Mouse (Mus musculus): ENCODE measurements at regions not wholly inside any gene's neighbourhood (a gene's known extent, or its start where the extent isn't known, plus 50 kb on each side); places are given as distances from the start of the nearest gene placed in this dataset.

GRCm38 (mm10) chr9:34411699-34412098, 74.0 kb upstream of the Kirrel3 start:
- no peaks in the 10 kb centered on the region for H3K36me3 ChIP-seq (ENCODE audit: control insufficient read depth, insufficient read depth, low read length)
- no peak overlapping the region for H3K4me2 ChIP-seq (ENCODE audit: low read depth, low read length)
- H3K27me3 ChIP-seq (replicated peaks; ENCODE audit: control insufficient read depth, insufficient read depth, low read length) = no peaks in the 10 kb centered on the region
- ATAC-seq = no peak
- no peaks in the 10 kb centered on the region for H3K9me3 ChIP-seq (ENCODE audit: control insufficient read depth, low read length)
- H3K4me1 ChIP-seq (ENCODE audit: control insufficient read depth, insufficient read depth, low read length) = no peaks in the 10 kb centered on the region
- no peak overlapping the region for H3K9ac ChIP-seq (ENCODE audit: low read depth, low read length)
- no peak overlapping the region for H3K27ac ChIP-seq (ENCODE audit: low read length)
- 84% methylated on average over 4 of the region's 4 CpGs for WGBS
- H3K4me3 ChIP-seq (ENCODE audit: low read length) = no peak overlapping the region

GRCm38 (mm10) chr9:34416153-34416552, 69.5 kb upstream of the Kirrel3 start:
- Histone ChIP-seq H3K4me1 (ENCODE audit: control insufficient read depth, insufficient read depth, low read length) (no peaks in the 10 kb centered on the region), H3K27ac (ENCODE audit: low read length) (no peak overlapping the region), H3K36me3 (ENCODE audit: control insufficient read depth, insufficient read depth, low read length) (no peaks in the 10 kb centered on the region), H3K4me2 (ENCODE audit: low read depth, low read length) (no peak overlapping the region), H3K9ac (ENCODE audit: low read depth, low read length) (no peak overlapping the region), H3K4me3 (ENCODE audit: low read length) (no peak overlapping the region), H3K27me3 (replicated peaks; ENCODE audit: control insufficient read depth, insufficient read depth, low read length) (no peaks in the 10 kb centered on the region), H3K9me3 (ENCODE audit: control insufficient read depth, low read length) (no peaks in the 10 kb centered on the region)
- no peak for ATAC-seq
- WGBS = 72% methylated on average over 8 of the region's 8 CpGs

GRCm38 (mm10) chr9:34418100-34418499, 67.6 kb upstream of the Kirrel3 start:
- no peak overlapping the region for H3K9ac ChIP-seq (ENCODE audit: low read depth, low read length)
- no peaks in the 10 kb centered on the region for H3K36me3 ChIP-seq (ENCODE audit: control insufficient read depth, insufficient read depth, low read length)
- H3K27me3 ChIP-seq (replicated peaks; ENCODE audit: control insufficient read depth, insufficient read depth, low read length) = no peaks in the 10 kb centered on the region
- H3K4me1 ChIP-seq (ENCODE audit: control insufficient read depth, insufficient read depth, low read length) = no peaks in the 10 kb centered on the region
- H3K27ac ChIP-seq (ENCODE audit: low read length) = no peak overlapping the region
- 90% methylated on average over 8 of the region's 8 CpGs for WGBS
- ATAC-seq = no peak
- H3K4me3 ChIP-seq (ENCODE audit: low read length) = no peak overlapping the region
- no peaks in the 10 kb centered on the region for H3K9me3 ChIP-seq (ENCODE audit: control insufficient read depth, low read length)
- no peak overlapping the region for H3K4me2 ChIP-seq (ENCODE audit: low read depth, low read length)

- H3K36me3 ChIP-seq (ENCODE audit: control insufficient read depth, insufficient read depth, low read length) = no peaks in the 10 kb centered on the region
- H3K9me3 ChIP-seq (ENCODE audit: control insufficient read depth, low read length) = no peaks in the 10 kb centered on the region
- no peak overlapping the region for H3K27ac ChIP-seq (ENCODE audit: low read length)
- no peak for ATAC-seq
- H3K4me2 ChIP-seq (ENCODE audit: low read depth, low read length) = no peak overlapping the region
- H3K27me3 ChIP-seq (replicated peaks; ENCODE audit: control insufficient read depth, insufficient read depth, low read length) = no peaks in the 10 kb centered on the region
- no peaks in the 10 kb centered on the region for H3K4me1 ChIP-seq (ENCODE audit: control insufficient read depth, insufficient read depth, low read length)
- no peak overlapping the region for H3K4me3 ChIP-seq (ENCODE audit: low read length)
- no peak overlapping the region for H3K9ac ChIP-seq (ENCODE audit: low read depth, low read length)
Measured at GRCm38 (mm10) chr9:34421956-34422355, 63.7 kb upstream of the Kirrel3 start.

GRCm38 (mm10) chr9:34423062-34423461, 62.6 kb upstream of the Kirrel3 start:
- Histone ChIP-seq H3K4me1 (ENCODE audit: control insufficient read depth, insufficient read depth, low read length) (no peaks in the 10 kb centered on the region), H3K9me3 (ENCODE audit: control insufficient read depth, low read length) (no peaks in the 10 kb centered on the region), H3K27me3 (replicated peaks; ENCODE audit: control insufficient read depth, insufficient read depth, low read length) (no peaks in the 10 kb centered on the region), H3K4me2 (ENCODE audit: low read depth, low read length) (no peak overlapping the region), H3K9ac (ENCODE audit: low read depth, low read length) (no peak overlapping the region), H3K4me3 (ENCODE audit: low read length) (no peak overlapping the region), H3K36me3 (ENCODE audit: control insufficient read depth, insufficient read depth, low read length) (no peaks in the 10 kb centered on the region), H3K27ac (ENCODE audit: low read length) (no peak overlapping the region)
- WGBS = 71% methylated on average over 7 of the region's 7 CpGs
- ATAC-seq = no peak

GRCm38 (mm10) chr9:34426589-34426988, 59.1 kb upstream of the Kirrel3 start:
- Histone ChIP-seq H3K9me3 (ENCODE audit: control insufficient read depth, low read length) (no peaks in the 10 kb centered on the region), H3K4me1 (ENCODE audit: control insufficient read depth, insufficient read depth, low read length) (no peaks in the 10 kb centered on the region), H3K4me2 (ENCODE audit: low read depth, low read length) (no peak overlapping the region), H3K36me3 (ENCODE audit: control insufficient read depth, insufficient read depth, low read length) (no peaks in the 10 kb centered on the region), H3K27ac (ENCODE audit: low read length) (no peak overlapping the region), H3K4me3 (ENCODE audit: low read length) (no peak overlapping the region), H3K27me3 (replicated peaks; ENCODE audit: control insufficient read depth, insufficient read depth, low read length) (no peaks in the 10 kb centered on the region), H3K9ac (ENCODE audit: low read depth, low read length) (no peak overlapping the region)
- 59% methylated on average over 4 of the region's 4 CpGs for WGBS
- no peak for ATAC-seq

GRCm38 (mm10) chr9:34427711-34428110, 58.0 kb upstream of the Kirrel3 start:
- H3K27ac ChIP-seq (ENCODE audit: low read length) = no peak overlapping the region
- 48% methylated on average over 8 of the region's 8 CpGs for WGBS

More at GRCm38 (mm10) chr9:34427711-34428110, 58.0 kb upstream of the Kirrel3 start:
- no peaks in the 10 kb centered on the region for H3K36me3 ChIP-seq (ENCODE audit: control insufficient read depth, insufficient read depth, low read length)
- no peaks in the 10 kb centered on the region for H3K27me3 ChIP-seq (replicated peaks; ENCODE audit: control insufficient read depth, insufficient read depth, low read length)
- ATAC-seq = no peak
- no peak overlapping the region for H3K9ac ChIP-seq (ENCODE audit: low read depth, low read length)
- no peak overlapping the region for H3K4me2 ChIP-seq (ENCODE audit: low read depth, low read length)
- H3K4me1 ChIP-seq (ENCODE audit: control insufficient read depth, insufficient read depth, low read length) = no peaks in the 10 kb centered on the region
- H3K4me3 ChIP-seq (ENCODE audit: low read length) = no peak overlapping the region
- no peaks in the 10 kb centered on the region for H3K9me3 ChIP-seq (ENCODE audit: control insufficient read depth, low read length)
